Mouse (Mus musculus): ENCODE data around the gene Fos. TPM values are rescaled to one million over a fixed set of nuclear protein-coding genes. Genes with fewer than 3 reads are reported as not detected.
"Not testable (repeated sequence)": the region's sequence is repeated elsewhere in the genome, so short reads cannot be mapped to it uniquely, and the experiment has no call there.

The Fos gene
- polyA plus RNA-seq, 1 experiment from 2014 or later, result 11.2 TPM

DNA sequence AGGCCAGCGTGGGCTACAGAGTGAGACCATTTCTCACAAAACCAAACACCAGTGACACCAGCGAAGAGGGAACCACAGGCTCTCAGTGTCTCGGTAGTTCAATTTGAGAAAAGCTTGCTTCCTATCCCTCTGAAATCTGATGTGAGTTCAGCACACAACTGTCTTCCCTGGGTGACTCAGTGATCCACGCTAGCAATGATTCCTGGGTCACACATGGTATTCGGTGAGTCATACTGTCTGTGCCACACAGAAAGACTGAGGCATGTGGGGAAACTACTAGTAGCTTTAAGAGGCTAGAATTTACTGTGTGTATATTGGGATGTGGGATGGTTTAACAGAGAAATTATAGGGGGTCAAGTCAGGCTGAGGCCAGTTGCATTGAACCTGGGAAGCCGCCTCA, 45.9 kb downstream of the Fos start:
- Histone ChIP-seq H3K4me1 (ENCODE audit: control insufficient read depth, insufficient read depth, low read length) (peaks cover 13% of the 10 kb centered on the region), H3K4me2 (ENCODE audit: low read depth, low read length) (no peak overlapping the region), H3K27me3 (replicated peaks; ENCODE audit: control insufficient read depth, insufficient read depth, low read length) (no peaks in the 10 kb centered on the region), H3K36me3 (ENCODE audit: control insufficient read depth, insufficient read depth, low read length) (no peaks in the 10 kb centered on the region), H3K9me3 (ENCODE audit: control insufficient read depth, low read length) (no peaks in the 10 kb centered on the region), H3K27ac (replicated peaks; ENCODE audit: low read depth, low read length) (no peak overlapping the region), H3K9ac (ENCODE audit: low read depth, low read length) (no peak overlapping the region), H3K4me3 (ENCODE audit: low read depth, low read length) (no peak overlapping the region)
- WGBS, result 94% methylated on average over 6 of the region's 6 CpGs
- DNase-seq (ENCODE audit: low spot score), result no peak
- no peak for ATAC-seq (ENCODE audit: low read depth)

DNA sequence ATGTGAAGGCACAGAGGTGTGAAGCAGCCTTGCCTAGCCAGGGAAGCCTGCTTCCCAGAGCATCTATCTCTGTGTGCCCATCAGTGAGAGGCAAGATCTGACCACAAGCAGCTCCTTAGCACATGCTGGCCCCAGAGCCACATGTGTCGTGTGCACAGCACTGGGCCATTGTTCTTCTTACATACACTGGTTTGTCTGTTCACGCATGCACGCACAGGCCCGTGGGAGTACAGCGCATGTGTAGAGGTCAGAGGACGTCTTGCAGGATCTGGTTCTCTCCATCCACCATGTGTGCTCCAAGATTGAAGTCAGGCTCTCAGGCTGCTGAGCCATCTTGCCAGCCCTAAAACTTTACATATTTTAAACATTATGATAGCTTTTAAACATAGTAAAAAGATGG, 47.4 kb downstream of the Fos start:
- DNase-seq (ENCODE audit: low spot score), result no peak

DNA sequence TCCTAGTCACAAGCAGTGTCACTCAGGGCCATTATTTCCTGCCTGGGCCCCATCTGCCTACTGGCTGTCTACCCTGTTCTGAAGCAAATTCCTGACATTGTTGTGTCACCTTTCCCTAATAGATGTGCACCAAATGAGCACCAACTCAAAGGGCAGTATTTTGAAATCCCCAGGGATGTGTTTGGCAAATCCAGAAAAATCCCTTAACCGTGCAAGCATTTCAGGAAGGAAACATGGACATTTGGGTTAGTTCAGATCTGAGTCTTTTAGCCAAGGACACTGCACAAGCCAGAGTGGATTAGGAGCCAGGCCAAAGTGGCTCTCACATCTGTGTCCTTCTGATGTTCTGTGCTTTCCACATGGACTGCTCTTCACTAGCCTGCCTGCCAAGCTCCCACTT, 48.0 kb downstream of the Fos start:
- no peak overlapping the region for H3K27ac ChIP-seq (replicated peaks; ENCODE audit: low read depth, low read length)
- DNase-seq (ENCODE audit: low spot score) (no peak), ATAC-seq (ENCODE audit: low read depth) (no peak)
- H3K4me3 ChIP-seq (ENCODE audit: low read depth, low read length), result no peak overlapping the region
- H3K9ac ChIP-seq (ENCODE audit: low read depth, low read length), result no peak overlapping the region
- H3K4me2 ChIP-seq (ENCODE audit: low read depth, low read length), result no peak overlapping the region
- no peaks in the 10 kb centered on the region for H3K9me3 ChIP-seq (ENCODE audit: control insufficient read depth, low read length)
- 22% methylated on average over 1 of the region's 1 CpGs for WGBS
- no peaks in the 10 kb centered on the region for H3K27me3 ChIP-seq (replicated peaks; ENCODE audit: control insufficient read depth, insufficient read depth, low read length)
- H3K4me1 ChIP-seq (ENCODE audit: control insufficient read depth, insufficient read depth, low read length), result peaks cover 17% of the 10 kb centered on the region
- no peaks in the 10 kb centered on the region for H3K36me3 ChIP-seq (ENCODE audit: control insufficient read depth, insufficient read depth, low read length)

More for the DNA sequence above, 47.4 kb downstream of the Fos start:
- no peak overlapping the region for H3K4me3 ChIP-seq (ENCODE audit: low read depth, low read length)
- WGBS, result 83% methylated on average over 6 of the region's 6 CpGs
- H3K9me3 ChIP-seq (ENCODE audit: control insufficient read depth, low read length), result no peaks in the 10 kb centered on the region
- no peaks in the 10 kb centered on the region for H3K36me3 ChIP-seq (ENCODE audit: control insufficient read depth, insufficient read depth, low read length)
- no peak overlapping the region for H3K4me2 ChIP-seq (ENCODE audit: low read depth, low read length)
- H3K9ac ChIP-seq (ENCODE audit: low read depth, low read length), result no peak overlapping the region
- no peaks in the 10 kb centered on the region for H3K27me3 ChIP-seq (replicated peaks; ENCODE audit: control insufficient read depth, insufficient read depth, low read length)
- H3K4me1 ChIP-seq (ENCODE audit: control insufficient read depth, insufficient read depth, low read length), result peaks cover 17% of the 10 kb centered on the region
- H3K27ac ChIP-seq (replicated peaks; ENCODE audit: low read depth, low read length), result no peak overlapping the region
- no peak for ATAC-seq (ENCODE audit: low read depth)

DNA sequence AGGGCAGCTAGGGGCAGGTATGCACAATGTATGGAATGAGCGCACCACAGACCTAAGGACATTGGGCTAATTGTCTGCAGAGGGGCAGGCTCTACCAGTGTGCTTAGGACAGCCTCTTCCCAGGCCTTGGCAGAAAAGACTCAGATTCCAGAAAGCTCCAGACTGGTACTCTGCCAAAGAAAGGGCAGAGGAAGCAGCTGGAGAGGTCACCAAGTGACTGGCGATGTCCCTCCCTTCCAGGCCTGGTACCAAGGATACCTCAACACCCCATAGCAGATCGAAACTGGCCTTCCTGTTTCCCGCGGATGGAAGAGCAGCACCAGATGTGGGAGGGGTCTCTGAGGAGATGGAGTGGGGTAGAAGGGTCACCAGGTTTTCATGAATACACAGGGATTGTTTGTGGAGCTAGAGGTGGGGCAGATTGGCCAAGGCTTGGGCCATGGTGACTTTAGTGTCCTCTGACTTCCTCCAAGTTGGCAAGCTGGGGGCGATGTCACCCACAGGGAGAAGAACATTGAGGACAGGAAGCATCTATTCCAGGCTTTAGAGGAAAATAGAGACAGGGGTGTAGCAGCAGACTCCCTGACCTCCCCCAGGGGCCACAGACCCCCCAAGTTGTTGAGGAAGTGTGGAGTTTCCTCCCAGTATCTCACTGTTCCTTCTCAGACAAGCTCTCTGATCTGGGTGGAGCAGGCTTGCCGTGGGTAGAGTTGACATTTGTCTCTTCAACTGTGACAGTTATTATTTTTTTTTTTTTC, 49.1 kb downstream of the Fos start:
- H3K27ac ChIP-seq (replicated peaks; ENCODE audit: low read depth, low read length), result no peak overlapping the region
- no peak for DNase-seq (ENCODE audit: low spot score)
- H3K4me3 ChIP-seq (ENCODE audit: low read depth, low read length), result no peak overlapping the region
- H3K27me3 ChIP-seq (replicated peaks; ENCODE audit: control insufficient read depth, insufficient read depth, low read length), result no peaks in the 10 kb centered on the region
- WGBS, result 54% methylated on average over 7 of the region's 7 CpGs
- no peak for ATAC-seq (ENCODE audit: low read depth)
- no peaks in the 10 kb centered on the region for H3K9me3 ChIP-seq (ENCODE audit: control insufficient read depth, low read length)
- no peak overlapping the region for H3K9ac ChIP-seq (ENCODE audit: low read depth, low read length)
- H3K4me2 ChIP-seq (ENCODE audit: low read depth, low read length), result no peak overlapping the region
- no peaks in the 10 kb centered on the region for H3K36me3 ChIP-seq (ENCODE audit: control insufficient read depth, insufficient read depth, low read length)
- peaks cover 17% of the 10 kb centered on the region for H3K4me1 ChIP-seq (ENCODE audit: control insufficient read depth, insufficient read depth, low read length)

DNA sequence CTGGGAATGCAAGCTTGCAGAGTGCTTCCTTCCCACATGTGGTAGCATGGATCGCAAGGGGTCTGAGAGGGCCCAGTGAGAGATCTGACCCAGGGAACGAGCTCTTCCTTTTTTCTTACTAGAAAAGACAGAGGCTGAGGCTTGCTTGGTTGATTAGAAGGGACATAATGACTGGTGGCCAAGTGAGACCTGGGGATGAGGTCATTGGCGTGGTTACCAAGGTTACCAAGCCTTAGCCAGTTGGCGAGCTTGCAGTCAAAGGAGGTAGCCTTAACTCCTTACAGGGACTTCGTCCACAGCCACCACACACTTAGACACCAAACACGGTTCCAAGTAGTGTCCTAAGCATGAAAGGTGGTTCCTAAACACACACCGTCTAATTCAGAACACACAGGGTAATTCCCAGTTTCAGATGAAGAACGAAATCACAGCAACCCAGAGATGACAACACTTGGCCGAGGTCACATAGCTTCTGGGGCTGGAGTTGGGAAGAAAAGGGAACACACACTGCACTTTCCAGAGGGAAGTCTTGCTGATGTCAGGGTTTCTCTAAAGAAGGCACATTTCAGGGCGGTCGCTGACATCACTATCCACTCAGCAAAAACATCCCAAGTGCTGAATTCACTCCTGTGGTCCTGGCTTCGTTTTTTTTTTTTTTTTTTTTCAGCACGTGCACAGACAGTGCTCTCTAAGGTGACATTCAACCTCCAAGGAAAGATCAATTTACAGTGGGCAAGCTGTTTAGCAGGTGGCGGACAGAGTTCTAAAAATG, 49.9 kb downstream of the Fos start:
- H3K9ac ChIP-seq (ENCODE audit: low read depth, low read length), result no peak overlapping the region
- no peaks in the 10 kb centered on the region for H3K27me3 ChIP-seq (replicated peaks; ENCODE audit: control insufficient read depth, insufficient read depth, low read length)
- no peaks in the 10 kb centered on the region for H3K9me3 ChIP-seq (ENCODE audit: control insufficient read depth, low read length)
- no peak overlapping the region for H3K4me2 ChIP-seq (ENCODE audit: low read depth, low read length)
- H3K4me3 ChIP-seq (ENCODE audit: low read depth, low read length), result no peak overlapping the region
- no peak overlapping the region for H3K27ac ChIP-seq (replicated peaks; ENCODE audit: low read depth, low read length)
- 35% methylated on average over 14 of the region's 14 CpGs for WGBS
- no peaks in the 10 kb centered on the region for H3K36me3 ChIP-seq (ENCODE audit: control insufficient read depth, insufficient read depth, low read length)
- peaks cover 17% of the 10 kb centered on the region for H3K4me1 ChIP-seq (ENCODE audit: control insufficient read depth, insufficient read depth, low read length)
- DNase-seq (ENCODE audit: low spot score) (no peak), ATAC-seq (ENCODE audit: low read depth) (peak; percentile 31)

DNA sequence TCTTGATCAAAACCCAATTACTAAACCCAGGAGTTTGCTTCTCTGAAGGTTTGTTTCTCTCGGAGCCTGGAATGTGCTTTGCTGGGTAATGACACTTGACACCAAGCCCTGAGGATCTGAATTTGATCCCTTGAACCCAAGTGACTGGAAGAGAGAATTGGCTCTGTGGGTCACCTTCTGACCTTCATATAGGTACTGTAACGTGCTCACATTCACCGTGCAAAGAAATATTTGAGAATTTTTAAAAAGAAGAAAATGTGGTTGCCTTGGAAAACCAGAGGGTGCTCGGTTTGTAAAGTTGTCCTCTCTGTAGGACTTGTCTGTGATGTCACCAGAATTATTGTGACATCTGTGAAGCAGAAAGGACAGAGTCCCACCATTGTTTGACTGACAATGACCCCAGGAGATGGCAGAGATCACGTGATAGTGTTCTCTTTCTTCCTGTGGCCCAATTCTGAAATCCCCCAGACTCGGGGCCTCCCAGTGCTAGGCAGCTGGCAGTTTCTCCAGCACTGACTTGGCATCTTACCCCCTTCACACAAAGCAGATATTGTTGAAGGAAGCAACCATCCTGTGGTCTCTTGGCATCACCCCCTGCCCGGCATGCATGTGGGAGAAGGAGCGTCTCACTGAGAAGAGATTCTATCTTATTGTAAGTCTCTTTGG, 50.6 kb downstream of the Fos start:
- Histone ChIP-seq H3K9me3 (ENCODE audit: control insufficient read depth, low read length) (no peaks in the 10 kb centered on the region), H3K27me3 (replicated peaks; ENCODE audit: control insufficient read depth, insufficient read depth, low read length) (no peaks in the 10 kb centered on the region), H3K4me3 (ENCODE audit: low read depth, low read length) (no peak overlapping the region), H3K9ac (ENCODE audit: low read depth, low read length) (no peak overlapping the region), H3K4me2 (ENCODE audit: low read depth, low read length) (no peak overlapping the region), H3K4me1 (ENCODE audit: control insufficient read depth, insufficient read depth, low read length) (peaks cover 17% of the 10 kb centered on the region), H3K27ac (replicated peaks; ENCODE audit: low read depth, low read length) (no peak overlapping the region), H3K36me3 (ENCODE audit: control insufficient read depth, insufficient read depth, low read length) (no peaks in the 10 kb centered on the region)
- DNase-seq (ENCODE audit: low spot score) (no peak), ATAC-seq (ENCODE audit: low read depth) (peak; percentile 53; the same call in 1 of the 2 replicates)
- WGBS, result 27% methylated on average over 8 of the region's 8 CpGs

DNA sequence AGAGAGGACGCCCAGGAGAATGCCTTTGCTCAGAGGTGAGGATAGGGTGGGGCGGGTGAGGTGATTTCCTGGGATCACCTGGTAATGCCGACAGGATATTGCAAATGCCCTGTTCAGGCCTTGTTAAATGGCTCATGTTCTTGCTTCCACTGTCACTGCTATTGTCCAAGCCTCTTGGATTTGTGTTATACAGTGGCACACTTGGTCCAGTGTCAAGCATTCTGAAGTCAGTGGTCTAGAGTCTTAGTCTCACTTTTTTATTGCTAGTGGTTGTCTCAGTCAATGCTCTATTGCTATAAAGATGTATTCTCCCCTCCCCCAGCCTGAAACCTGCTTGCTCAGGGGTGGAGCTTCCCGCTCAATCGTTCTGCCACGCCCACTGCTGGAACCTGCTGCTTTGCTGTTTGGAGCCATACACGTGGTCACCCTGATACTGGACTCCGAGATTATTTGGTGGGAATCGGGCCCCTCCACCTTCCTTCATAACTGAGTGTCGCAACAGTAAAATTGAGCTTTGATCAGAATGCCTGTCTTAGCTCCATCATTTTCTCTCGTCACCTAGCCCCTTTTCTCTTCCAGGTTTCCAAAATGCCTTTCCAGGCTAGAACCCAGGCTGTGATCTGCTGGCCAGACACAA, 51.3 kb downstream of the Fos start:
- not testable (repeated sequence) for H3K4me3 ChIP-seq (ENCODE audit: low read depth, low read length); H3K27me3 ChIP-seq (replicated peaks; ENCODE audit: control insufficient read depth, insufficient read depth, low read length); H3K4me2 ChIP-seq (ENCODE audit: low read depth, low read length); H3K27ac ChIP-seq (replicated peaks; ENCODE audit: low read depth, low read length); H3K9ac ChIP-seq (ENCODE audit: low read depth, low read length); H3K9me3 ChIP-seq (ENCODE audit: control insufficient read depth, low read length); ATAC-seq (ENCODE audit: low read depth); H3K36me3 ChIP-seq (ENCODE audit: control insufficient read depth, insufficient read depth, low read length); DNase-seq (ENCODE audit: low spot score)
- peaks cover 17% of the 10 kb centered on the region for H3K4me1 ChIP-seq (ENCODE audit: control insufficient read depth, insufficient read depth, low read length)
- WGBS, result 63% methylated on average over 11 of the region's 11 CpGs

All from embryonic facial prominence, embryonic 14.5 days (tissue).